Mouse (Mus musculus) C2C12 (cell line): Measurements from ENCODE around the gene Sema5b.

Source experiments
- CTCF ChIP-seq: IDR thresholded peaks from one replicate; pipeline ENCODE4 v1.5.1; 2011; ENCODE audit not compliant: control insufficient read depth, insufficient read depth, insufficient read length
- FOSL1 ChIP-seq: IDR thresholded peaks from one replicate; pipeline ENCODE4 v1.8.0; 2011; ENCODE audit warnings: mild to moderate bottlenecking, low read length; ENCODE audit not compliant: poor library complexity, insufficient read depth, severe bottlenecking
- MAX ChIP-seq: IDR thresholded peaks from one replicate; pipeline ENCODE4 v1.6.1; 2011; ENCODE audit warnings: mild to moderate bottlenecking, control low read depth
- MYOD1 ChIP-seq: IDR thresholded peaks from one replicate; pipeline ENCODE4 v1.6.1; 2011; ENCODE audit warnings: low read depth; ENCODE audit not compliant: control insufficient read depth, insufficient read length
- MYOG ChIP-seq: IDR thresholded peaks from one replicate; pipeline ENCODE4 v1.6.1; 2011; ENCODE audit not compliant: control insufficient read depth, insufficient read length; ENCODE audit errors: extremely low read depth
- USF1 ChIP-seq: IDR thresholded peaks from one replicate; pipeline ENCODE4 v1.6.1; 2011; ENCODE audit warnings: low read depth, mild to moderate bottlenecking, control low read depth, moderate library complexity

DNA sequence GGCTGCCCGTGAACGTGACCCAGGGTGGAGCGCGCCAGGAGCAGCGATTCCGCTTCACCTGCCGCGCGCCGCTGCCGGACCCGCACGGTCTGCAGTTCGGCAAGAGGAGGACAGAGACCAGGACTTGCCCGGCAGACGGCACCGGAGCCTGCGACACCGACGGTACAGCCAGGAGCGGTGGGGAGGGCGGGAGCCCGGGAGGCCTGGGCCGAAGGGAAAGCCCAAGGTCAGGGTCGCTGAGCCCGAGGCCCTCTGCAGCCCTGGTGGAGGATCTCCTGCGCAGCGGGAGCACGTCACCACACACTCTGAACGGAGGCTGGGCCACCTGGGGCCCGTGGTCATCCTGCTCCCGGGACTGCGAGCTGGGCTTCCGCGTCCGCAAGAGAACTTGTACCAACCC, 119.3 kb downstream of the Sema5b start:
- TF ChIP-seq CTCF (no peak), MYOD1 (no peak), MYOG (no peak), MAX (no peak), FOSL1 (no peak), USF1 (no peak)
